Mouse (Mus musculus): ENCODE data around the gene Tmem178b. TPM values are rescaled to one million over a fixed set of nuclear protein-coding genes. Genes with fewer than 3 reads are reported as not detected.
A peak's percentile ranks its signal among the peaks of the same experiment; 100 is the strongest.

The Tmem178b gene
- polyA plus RNA-seq, 1 experiment from 2014 or later: 1.8 TPM

GRCm38 (mm10) chr6:40061327-40062189 is 188.5 kb downstream of the Tmem178b start:
- Histone ChIP-seq H3K9me3 (no peaks in the 10 kb centered on the region), H3K4me2 (no peak overlapping the region), H3K4me1 (replicated peaks) (no peaks in the 10 kb centered on the region), H3K4me3 (replicated peaks) (no peak overlapping the region), H3K27me3 (no peaks in the 10 kb centered on the region), H3K9ac (replicated peaks) (no peak overlapping the region), H3K36me3 (no peaks in the 10 kb centered on the region), H3K27ac (no peak overlapping the region)
- no peak for ATAC-seq (ENCODE audit: insufficient number of reproducible peaks, insufficient read depth, low FRiP score, low TSS enrichment, low read depth)
- WGBS: 71% methylated on average over 5 of the region's 5 CpGs

GRCm38 (mm10) chr6:40062190-40062501 is 189.1 kb downstream of the Tmem178b start:
- no peak for ATAC-seq (ENCODE audit: insufficient number of reproducible peaks, insufficient read depth, low FRiP score, low TSS enrichment, low read depth)
- H3K9me3 ChIP-seq: no peaks in the 10 kb centered on the region
- WGBS: 81% methylated on average over 7 of the region's 7 CpGs

GRCm38 (mm10) chr6:40063438-40063837 is 190.4 kb downstream of the Tmem178b start:
- H3K4me3 ChIP-seq (replicated peaks): no peak overlapping the region
- 83% methylated on average over 1 of the region's 1 CpGs for WGBS
- H3K27ac ChIP-seq: no peak overlapping the region
- H3K4me1 ChIP-seq (replicated peaks): no peaks in the 10 kb centered on the region
- H3K9ac ChIP-seq (replicated peaks): no peak overlapping the region
- H3K9me3 ChIP-seq: no peaks in the 10 kb centered on the region
- H3K4me2 ChIP-seq: no peak overlapping the region
- ATAC-seq (ENCODE audit: insufficient number of reproducible peaks, insufficient read depth, low FRiP score, low TSS enrichment, low read depth): no peak
- no peaks in the 10 kb centered on the region for H3K27me3 ChIP-seq
- H3K36me3 ChIP-seq: no peaks in the 10 kb centered on the region

More at GRCm38 (mm10) chr6:40062190-40062501, 189.1 kb downstream of the Tmem178b start:
- H3K4me1 ChIP-seq (replicated peaks): no peaks in the 10 kb centered on the region
- H3K4me2 ChIP-seq: no peak overlapping the region
- H3K36me3 ChIP-seq: no peaks in the 10 kb centered on the region
- no peaks in the 10 kb centered on the region for H3K27me3 ChIP-seq
- no peak overlapping the region for H3K4me3 ChIP-seq (replicated peaks)
- H3K9ac ChIP-seq (replicated peaks): no peak overlapping the region
- H3K27ac ChIP-seq: no peak overlapping the region

- H3K4me3 ChIP-seq (replicated peaks): no peak overlapping the region
- H3K4me2 ChIP-seq: no peak overlapping the region
- ATAC-seq (ENCODE audit: insufficient number of reproducible peaks, insufficient read depth, low FRiP score, low TSS enrichment, low read depth): no peak
- WGBS: 65% methylated on average over 1 of the region's 1 CpGs
- no peaks in the 10 kb centered on the region for H3K9me3 ChIP-seq
- H3K36me3 ChIP-seq: no peaks in the 10 kb centered on the region
- no peaks in the 10 kb centered on the region for H3K4me1 ChIP-seq (replicated peaks)
- H3K27me3 ChIP-seq: no peaks in the 10 kb centered on the region
- no peak overlapping the region for H3K9ac ChIP-seq (replicated peaks)
- H3K27ac ChIP-seq: no peak overlapping the region
Measured at GRCm38 (mm10) chr6:40063899-40064298, 190.8 kb downstream of the Tmem178b start.

GRCm38 (mm10) chr6:40064342-40064741 is 191.3 kb downstream of the Tmem178b start:
- Histone ChIP-seq H3K9me3 (0 out of 2 replicates have a peak, but pooled peaks cover under 1% of the 10 kb centered on the region), H3K27ac (no peak overlapping the region), H3K4me3 (replicated peaks) (no peak overlapping the region), H3K4me1 (replicated peaks) (no peaks in the 10 kb centered on the region), H3K9ac (replicated peaks) (no peak overlapping the region), H3K4me2 (no peak overlapping the region), H3K27me3 (no peaks in the 10 kb centered on the region), H3K36me3 (no peaks in the 10 kb centered on the region)
- no peak for ATAC-seq (ENCODE audit: insufficient number of reproducible peaks, insufficient read depth, low FRiP score, low TSS enrichment, low read depth)
- 76% methylated on average over 2 of the region's 2 CpGs for WGBS

GRCm38 (mm10) chr6:40068467-40068866 is 195.4 kb downstream of the Tmem178b start:
- H3K27me3 ChIP-seq: no peaks in the 10 kb centered on the region
- no peak overlapping the region for H3K4me2 ChIP-seq
- ATAC-seq (ENCODE audit: insufficient number of reproducible peaks, insufficient read depth, low FRiP score, low TSS enrichment, low read depth): no peak
- H3K9ac ChIP-seq (replicated peaks): no peak overlapping the region
- 0 out of 2 replicates have a peak, but pooled peaks cover 3% of the 10 kb centered on the region for H3K9me3 ChIP-seq
- H3K4me1 ChIP-seq (replicated peaks): peaks cover 4% of the 10 kb centered on the region; the same call in 1 of the 2 replicates
- H3K4me3 ChIP-seq (replicated peaks): no peak overlapping the region
- WGBS: 88% methylated on average over 6 of the region's 6 CpGs
- no peak overlapping the region for H3K27ac ChIP-seq
- H3K36me3 ChIP-seq: no peaks in the 10 kb centered on the region

- H3K27ac ChIP-seq: peak overlapping the region; percentile 73; the same call in 1 of the 2 replicates
Measured at GRCm38 (mm10) chr6:40071007-40071406, 197.9 kb downstream of the Tmem178b start.

GRCm38 (mm10) chr6:40076089-40076488 is 203.0 kb downstream of the Tmem178b start:
- H3K4me2 ChIP-seq: no peak overlapping the region
- H3K27ac ChIP-seq: 0 out of 2 replicates have a peak overlapping the region, but pooled peaks have one; percentile 35
- no peak overlapping the region for H3K9ac ChIP-seq (replicated peaks)
- peaks cover 9% of the 10 kb centered on the region; the same call in 1 of the 2 replicates for H3K4me1 ChIP-seq (replicated peaks)
- no peaks in the 10 kb centered on the region for H3K9me3 ChIP-seq
- ATAC-seq (ENCODE audit: insufficient number of reproducible peaks, insufficient read depth, low FRiP score, low TSS enrichment, low read depth): no peak
- WGBS: 26% methylated on average over 1 of the region's 1 CpGs
- no peak overlapping the region for H3K4me3 ChIP-seq (replicated peaks)
- H3K36me3 ChIP-seq: no peaks in the 10 kb centered on the region
- H3K27me3 ChIP-seq: no peaks in the 10 kb centered on the region

More at GRCm38 (mm10) chr6:40071007-40071406, 197.9 kb downstream of the Tmem178b start:
- no peak overlapping the region for H3K4me2 ChIP-seq
- 0 out of 2 replicates have a peak, but pooled peaks cover 3% of the 10 kb centered on the region for H3K9me3 ChIP-seq
- no peaks in the 10 kb centered on the region for H3K27me3 ChIP-seq
- no peak overlapping the region for H3K9ac ChIP-seq (replicated peaks)
- ATAC-seq (ENCODE audit: insufficient number of reproducible peaks, insufficient read depth, low FRiP score, low TSS enrichment, low read depth): peak; percentile 88; the same call in 1 of the 2 replicates
- 31% methylated on average over 3 of the region's 3 CpGs for WGBS
- peaks cover 8% of the 10 kb centered on the region; the same call in 1 of the 2 replicates for H3K4me1 ChIP-seq (replicated peaks)
- no peak overlapping the region for H3K4me3 ChIP-seq (replicated peaks)
- H3K36me3 ChIP-seq: no peaks in the 10 kb centered on the region

- 63% methylated on average over 5 of the region's 5 CpGs for WGBS
- Histone ChIP-seq H3K4me3 (replicated peaks) (no peak overlapping the region), H3K4me1 (replicated peaks) (peaks cover 8% of the 10 kb centered on the region; the same call in 1 of the 2 replicates), H3K4me2 (no peak overlapping the region), H3K9me3 (no peaks in the 10 kb centered on the region), H3K36me3 (no peaks in the 10 kb centered on the region), H3K27ac (no peak overlapping the region), H3K9ac (replicated peaks) (no peak overlapping the region), H3K27me3 (no peaks in the 10 kb centered on the region)
- peak; percentile 52; the same call in 1 of the 2 replicates for ATAC-seq (ENCODE audit: insufficient number of reproducible peaks, insufficient read depth, low FRiP score, low TSS enrichment, low read depth)
Measured at GRCm38 (mm10) chr6:40076670-40077313, 203.7 kb downstream of the Tmem178b start.

GRCm38 (mm10) chr6:40078353-40078752 is 205.3 kb downstream of the Tmem178b start:
- H3K4me3 ChIP-seq (replicated peaks): no peak overlapping the region
- 80% methylated on average over 3 of the region's 3 CpGs for WGBS
- no peak overlapping the region for H3K4me2 ChIP-seq
- H3K4me1 ChIP-seq (replicated peaks): peaks cover 8% of the 10 kb centered on the region; the same call in 1 of the 2 replicates
- H3K9me3 ChIP-seq: no peaks in the 10 kb centered on the region
- no peaks in the 10 kb centered on the region for H3K27me3 ChIP-seq
- no peak overlapping the region for H3K27ac ChIP-seq
- H3K9ac ChIP-seq (replicated peaks): no peak overlapping the region
- H3K36me3 ChIP-seq: no peaks in the 10 kb centered on the region
- no peak for ATAC-seq (ENCODE audit: insufficient number of reproducible peaks, insufficient read depth, low FRiP score, low TSS enrichment, low read depth)

- no peak overlapping the region for H3K27ac ChIP-seq
- no peak overlapping the region for H3K4me3 ChIP-seq (replicated peaks)
- 78% methylated on average over 3 of the region's 3 CpGs for WGBS
- H3K4me2 ChIP-seq: no peak overlapping the region
- no peaks in the 10 kb centered on the region for H3K36me3 ChIP-seq
- no peak for ATAC-seq (ENCODE audit: insufficient number of reproducible peaks, insufficient read depth, low FRiP score, low TSS enrichment, low read depth)
- H3K9ac ChIP-seq (replicated peaks): no peak overlapping the region
- H3K9me3 ChIP-seq: no peaks in the 10 kb centered on the region
- H3K27me3 ChIP-seq: no peaks in the 10 kb centered on the region
- H3K4me1 ChIP-seq (replicated peaks): no peaks in the 10 kb centered on the region
Measured at GRCm38 (mm10) chr6:40083726-40084125, 210.7 kb downstream of the Tmem178b start.
